Mouse (Mus musculus): ENCODE data around the gene Olfr1181.
"Not testable (repeated sequence)": the region's sequence is repeated elsewhere in the genome, so short reads cannot be mapped to it uniquely, and the experiment has no call there.

Gene Olfr1181

GRCm38 (mm10) chr2:88426071-88426470, at the start of gene Olfr1181:
Gene Olfr1181 (minus strand): TSS chr2:88426171.
- no peak for DNase-seq

- not testable (repeated sequence) for DNase-seq
Measured at GRCm38 (mm10) chr2:88454567-88454966, 28.6 kb upstream of the Olfr1181 start, which contains the start of gene Olfr1183. Gene Olfr1183 (plus strand): TSS chr2:88454867.

- no peak for DNase-seq
Measured at GRCm38 (mm10) chr2:88449031-88449430, 23.1 kb upstream of the Olfr1181 start, which contains the start of gene Gm13757. Gene Gm13757 (minus strand): TSS chr2:88449131.

- no peak for DNase-seq
Measured at GRCm38 (mm10) chr2:88419051-88419450, 6.9 kb downstream of the Olfr1181 start, which contains the start of gene Olfr1180. Gene Olfr1180 (minus strand): TSS chr2:88419151.

- DNase-seq = no peak
Measured at GRCm38 (mm10) chr2:88406353-88406752, 19.6 kb downstream of the Olfr1181 start, which contains the start of gene Olfr1179. Gene Olfr1179 (minus strand): TSS chr2:88406453.

GRCm38 (mm10) chr2:88386762-88387161, 39.2 kb downstream of the Olfr1181 start, which contains the start of gene Olfr1178:
Gene Olfr1178 (plus strand): TSS chr2:88387062.
- DNase-seq = no peak
